Mouse (Mus musculus) adrenal gland, adult 2 months (tissue): ENCODE measurements around the gene Scn4a. TPM values are rescaled to one million over a fixed set of nuclear protein-coding genes. Genes with fewer than 3 reads are reported as not detected.

Source experiments
- DNase-seq: peaks from one replicate; pipeline ENCODE4 v3.0.0; 2021
- polyA plus RNA-seq: library from polyadenylated mRNA; depleted of rRNA; stranded (reverse); fragments of >200 nt; gene quantifications from 2 replicates; pipeline ENCODE4 v1.2.3, GENCODE M21; 2012
- total RNA-seq, 2 experiments: library from RNA; stranded (reverse); gene quantifications; 2 replicates each; pipeline ENCODE4 v1.2.3; 2021

Gene Scn4a
- total and polyA plus RNA-seq, 3 experiments, result 0.07 to 0.15 (median 0.09) TPM

DNA sequence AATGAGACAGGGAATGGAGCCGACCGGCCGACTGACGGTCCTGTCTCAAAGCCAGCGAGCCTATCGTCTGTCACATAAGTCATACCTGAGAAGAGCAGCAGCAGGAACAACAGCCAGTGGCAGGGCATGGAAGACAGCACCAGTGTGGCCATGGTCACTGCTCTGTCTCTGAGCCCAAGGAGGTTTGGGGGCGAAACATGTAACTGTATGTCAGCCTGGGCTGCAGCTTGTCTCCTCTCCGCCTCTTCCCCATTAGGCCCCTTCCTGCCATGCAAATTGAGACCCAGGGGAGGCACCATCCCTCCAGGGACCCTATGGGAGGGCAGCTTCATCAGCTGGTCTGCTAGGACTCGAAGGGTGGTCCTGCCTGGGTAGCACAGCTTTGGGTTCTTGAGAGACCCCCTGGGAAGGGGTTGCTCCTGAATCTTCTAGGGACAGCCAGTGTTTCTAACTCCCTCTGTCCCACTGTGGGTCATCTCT is 38.7 kb downstream of the Scn4a start, which contains the start of gene Cd79b:
Gene Cd79b, minus strand, starts transcription at position 430 of the 480 bp plus-strand sequence.
- DNase-seq, result no peak

DNA sequence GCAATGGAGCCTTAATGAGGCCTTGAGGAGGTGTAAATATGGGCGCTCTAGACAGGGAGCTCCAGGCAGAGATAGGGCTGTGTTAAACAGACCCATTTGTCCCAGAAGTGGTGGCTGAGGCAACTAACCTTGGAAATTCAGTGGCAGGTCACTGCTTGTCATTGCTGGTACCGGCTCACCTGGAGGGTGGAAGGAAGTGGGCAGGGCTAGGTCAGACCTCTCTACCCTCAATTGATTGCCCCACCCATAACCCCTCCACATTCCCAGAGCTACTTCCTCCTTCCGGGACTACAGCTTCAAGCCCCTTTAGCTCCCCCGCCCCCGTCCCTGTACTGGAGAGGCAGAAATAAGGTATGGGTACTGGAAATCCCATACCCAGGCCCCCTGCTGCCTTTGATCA is 39.6 kb downstream of the Scn4a start:
- no peak for DNase-seq

DNA sequence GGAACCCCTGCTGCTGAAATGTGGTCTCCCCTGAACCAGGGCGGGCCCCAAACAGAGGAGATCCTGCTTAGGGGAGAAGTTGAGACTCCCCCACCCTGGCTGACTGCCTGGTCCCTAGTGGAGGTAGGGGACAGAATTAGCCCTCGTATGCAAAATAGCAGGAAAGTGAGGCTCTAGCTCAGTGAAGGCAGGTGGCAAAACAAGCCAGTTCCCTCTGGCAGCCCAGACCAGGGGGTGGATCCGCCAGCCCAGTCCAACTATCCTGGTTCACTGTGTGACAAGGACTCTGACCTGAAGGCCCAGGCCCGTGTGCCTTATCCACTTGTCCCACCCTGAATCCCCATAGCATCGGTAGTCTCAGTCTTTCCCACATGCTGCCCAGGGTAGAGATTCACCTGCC is 43.0 kb downstream of the Scn4a start:
- DNase-seq, result no peak

DNA sequence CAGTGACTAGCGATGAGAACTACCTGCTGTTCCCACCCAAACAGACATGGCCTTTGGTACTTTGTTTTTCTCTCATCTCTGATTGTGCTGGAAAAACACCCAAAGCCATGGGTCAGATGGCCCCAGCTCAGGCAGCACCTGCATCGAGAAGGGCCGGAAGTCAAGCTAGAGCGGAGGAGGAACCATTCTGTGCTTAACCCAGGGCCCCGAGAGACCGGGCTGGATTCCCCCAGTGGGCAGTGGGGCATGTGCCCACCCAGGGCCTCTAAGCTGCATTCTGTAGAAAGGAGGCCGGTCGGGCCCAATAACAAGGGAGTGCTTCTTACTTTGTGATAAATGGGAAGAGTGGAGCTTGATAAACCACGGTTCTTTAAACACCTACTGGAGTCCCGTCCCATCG is 44.9 kb downstream of the Scn4a start:
- DNase-seq, result no peak

DNA sequence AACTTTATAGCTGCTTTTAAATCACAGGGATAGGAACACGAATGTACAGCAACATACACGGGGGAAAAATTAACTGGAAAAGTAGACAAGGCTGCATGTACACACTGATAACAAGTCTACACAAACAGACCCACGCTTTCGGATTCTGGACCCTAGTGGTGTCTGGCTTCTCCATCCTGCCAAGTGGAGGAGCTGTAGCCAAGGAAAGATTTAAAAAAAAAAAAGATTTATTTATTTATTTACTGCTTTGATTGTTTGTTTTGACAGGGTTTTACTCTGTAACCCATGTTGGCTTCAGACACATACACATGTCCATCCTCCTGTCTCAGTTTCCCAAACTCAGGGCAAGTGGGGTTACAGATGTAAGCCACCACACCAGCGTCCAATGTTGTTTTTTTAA is 45.7 kb downstream of the Scn4a start:
- DNase-seq, result no peak

DNA sequence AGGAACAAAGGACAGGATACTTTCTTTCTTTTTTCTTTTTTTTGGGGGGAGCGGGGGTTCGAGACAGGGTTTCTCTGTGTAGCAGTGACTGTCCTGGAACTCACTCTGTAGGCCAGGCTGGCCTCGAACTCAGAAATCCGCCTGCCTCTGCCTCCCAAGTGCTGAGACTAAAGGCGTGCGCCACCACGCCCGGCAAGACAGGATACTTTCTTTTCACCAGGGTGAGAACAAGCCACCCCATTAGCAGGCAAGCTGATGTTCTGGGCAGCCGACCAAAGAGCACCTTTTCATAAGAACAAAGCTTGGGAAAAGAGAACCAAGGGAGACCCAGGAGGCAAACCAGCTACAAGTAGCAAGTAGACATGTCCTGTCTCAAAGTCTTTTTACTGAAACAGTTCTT is 46.3 kb downstream of the Scn4a start:
- DNase-seq, result no peak

DNA sequence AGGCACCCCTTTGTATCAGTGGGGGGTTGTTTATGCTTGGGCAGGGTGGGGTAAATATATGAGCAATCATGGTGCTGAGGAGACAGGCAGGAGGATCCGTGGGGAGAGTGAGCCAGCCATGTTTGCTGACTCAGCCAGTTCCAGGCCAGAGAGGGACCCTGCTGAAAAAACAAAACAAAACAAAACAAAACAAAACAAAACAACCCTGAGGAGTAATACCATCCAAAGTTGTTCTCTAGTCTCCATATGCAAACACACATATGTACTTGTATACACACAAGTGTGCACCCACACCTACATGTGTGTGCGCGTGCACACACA is 47.1 kb downstream of the Scn4a start:
- no peak for DNase-seq

DNA sequence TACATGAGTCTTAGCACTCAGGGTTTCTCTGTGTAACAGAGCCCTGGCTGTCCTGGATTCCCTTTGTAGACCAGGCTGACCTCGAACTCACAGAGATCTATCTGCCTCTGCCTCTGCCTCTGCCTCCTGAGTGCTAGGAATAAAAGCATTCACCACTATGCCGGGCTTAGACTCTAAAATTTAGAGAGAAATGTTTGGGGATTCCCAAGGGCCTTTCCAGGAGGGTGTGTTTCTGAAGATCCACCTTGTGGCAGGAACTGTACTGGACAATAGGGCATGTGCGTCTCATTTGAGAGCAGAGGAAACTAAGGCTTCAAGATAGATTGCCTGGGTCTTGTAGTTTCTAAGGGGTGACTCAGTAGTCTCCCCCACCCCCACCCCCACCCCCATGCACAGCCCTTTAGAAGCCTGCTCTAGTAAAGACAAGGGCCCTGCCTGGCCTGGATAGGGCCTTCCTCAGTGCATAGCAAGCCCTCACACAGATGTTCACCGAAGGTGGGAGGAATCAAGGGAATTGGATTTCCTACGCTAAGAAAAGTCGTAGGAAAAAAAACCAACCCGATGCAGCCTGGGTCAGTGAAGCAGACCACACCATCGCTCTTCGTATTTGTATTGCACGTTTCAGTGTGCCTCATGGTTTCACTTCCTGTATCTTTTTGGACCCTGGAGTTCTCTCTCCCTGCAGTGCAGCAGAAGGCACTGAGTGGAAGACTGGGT is 47.6 kb downstream of the Scn4a start:
- DNase-seq, result no peak

DNA sequence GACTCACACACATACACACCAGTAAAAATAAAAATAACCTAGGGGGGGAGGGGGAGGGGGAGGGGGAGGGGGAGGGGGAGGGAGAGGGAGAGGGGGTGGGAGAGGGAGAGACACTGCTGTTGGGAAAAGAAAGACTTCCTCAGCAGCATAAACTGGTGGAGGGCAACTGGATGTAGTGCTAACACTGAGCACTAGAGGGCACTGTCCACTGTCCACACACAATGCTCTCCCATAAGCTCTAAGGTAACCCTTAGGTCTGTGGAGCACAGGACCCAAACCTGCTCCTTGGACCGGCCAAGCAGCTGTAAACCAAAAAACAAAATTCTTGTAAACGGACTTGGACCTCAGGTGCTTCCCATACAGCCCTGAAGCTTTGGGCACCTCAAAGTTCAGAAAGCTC is 50.5 kb downstream of the Scn4a start:
- DNase-seq, result peak; percentile 46

DNA sequence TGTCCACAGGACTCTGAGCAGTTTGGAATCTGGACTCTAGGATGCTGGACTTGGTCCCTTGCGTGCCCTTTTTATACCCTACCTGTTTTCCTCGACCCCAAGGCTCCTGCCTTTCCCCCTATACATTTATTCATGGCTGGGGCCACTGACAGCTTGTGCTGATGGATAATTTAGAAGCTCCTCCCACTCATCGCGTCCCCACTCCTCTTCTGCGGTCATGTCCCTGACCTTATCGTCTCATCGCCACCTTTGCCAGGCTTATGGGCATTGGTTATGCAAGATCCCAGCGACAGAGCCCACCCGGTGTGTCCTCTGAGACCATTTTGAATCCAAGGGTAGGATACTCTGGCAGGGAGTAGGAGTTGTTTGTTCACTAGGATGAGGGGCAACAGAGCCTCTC is 51.3 kb downstream of the Scn4a start, which contains the start of gene Gh:
Gene Gh, minus strand, starts transcription at position 101 of the 400 bp plus-strand sequence.
- no peak for DNase-seq

DNA sequence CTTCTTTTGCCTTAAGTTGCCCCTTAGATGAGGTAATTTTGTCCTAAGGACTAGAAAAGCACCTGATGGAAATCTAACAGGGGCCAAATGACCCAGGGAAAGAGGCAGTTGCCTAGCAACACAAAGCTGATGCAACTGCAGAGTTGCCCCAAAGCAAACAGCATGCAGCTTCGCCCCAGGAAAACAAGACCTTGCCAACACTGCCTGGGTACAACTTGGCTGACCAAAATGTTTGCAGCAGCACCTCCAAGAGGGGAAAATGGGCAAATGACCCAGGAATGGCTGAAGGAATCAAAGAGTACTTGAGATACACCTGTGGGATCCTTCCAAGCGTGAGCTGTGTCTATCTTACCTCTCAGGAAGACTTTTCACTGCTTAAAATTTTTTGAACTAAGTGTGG is 61.2 kb downstream of the Scn4a start:
- DNase-seq, result no peak

DNA sequence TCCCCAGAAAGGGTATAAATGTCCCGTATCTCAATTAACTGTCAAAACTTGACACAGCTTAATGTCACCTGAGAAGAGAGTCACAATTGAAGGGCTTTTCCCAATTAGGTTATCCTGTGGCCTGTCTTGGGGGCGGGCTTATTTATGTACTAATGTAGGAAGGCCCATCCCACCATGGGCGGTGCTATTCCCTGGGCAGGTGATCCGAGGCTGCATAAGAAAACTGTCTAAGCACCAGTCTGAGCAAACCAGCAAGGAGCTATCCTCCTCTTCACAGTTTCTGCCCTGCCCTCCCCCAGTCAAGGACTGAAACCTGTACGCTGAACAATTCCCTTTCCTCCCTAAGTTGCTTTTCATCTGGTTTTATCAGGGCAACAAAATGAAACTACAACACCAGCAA is 62.7 kb downstream of the Scn4a start:
- no peak for DNase-seq

DNA sequence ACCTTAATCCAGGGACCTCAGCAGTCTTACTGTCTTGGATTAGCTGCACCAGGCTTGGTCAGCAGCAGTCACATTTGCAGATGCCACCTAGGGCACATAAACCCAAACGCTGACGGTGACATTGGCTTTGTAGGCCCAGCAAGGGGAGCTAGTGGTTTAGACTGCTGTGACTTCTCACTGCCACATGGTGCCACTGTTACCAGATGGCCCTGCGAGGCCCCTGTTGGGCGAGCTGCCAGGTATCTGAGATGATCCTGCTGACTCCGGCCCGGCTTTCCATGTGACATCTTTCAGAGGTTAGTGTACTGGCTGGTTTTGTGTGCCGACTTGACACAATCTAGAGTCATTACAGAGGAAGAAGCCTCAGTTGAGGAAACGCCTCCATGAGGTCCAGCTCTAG is 63.7 kb downstream of the Scn4a start:
- DNase-seq, result peak; percentile 88

DNA sequence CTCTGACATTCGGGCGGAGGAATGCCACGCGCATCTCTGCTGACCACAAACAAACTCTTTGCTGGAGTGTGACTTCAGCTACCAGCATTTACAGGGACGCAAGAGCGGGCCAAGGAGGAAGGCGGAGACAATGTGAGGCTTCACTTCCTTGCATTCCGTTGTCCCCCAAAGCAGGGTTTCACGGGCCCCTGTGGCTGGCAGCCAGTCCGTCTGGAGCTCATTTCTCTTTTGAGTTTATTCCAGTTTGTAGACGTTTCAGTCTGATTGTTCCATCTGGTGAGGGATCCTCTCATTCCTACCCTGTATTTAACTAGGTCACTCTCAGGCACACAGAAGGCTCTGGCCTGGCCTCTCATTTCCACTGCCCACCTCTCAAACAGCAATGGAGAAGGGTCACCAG is 66.1 kb downstream of the Scn4a start:
- DNase-seq, result no peak

DNA sequence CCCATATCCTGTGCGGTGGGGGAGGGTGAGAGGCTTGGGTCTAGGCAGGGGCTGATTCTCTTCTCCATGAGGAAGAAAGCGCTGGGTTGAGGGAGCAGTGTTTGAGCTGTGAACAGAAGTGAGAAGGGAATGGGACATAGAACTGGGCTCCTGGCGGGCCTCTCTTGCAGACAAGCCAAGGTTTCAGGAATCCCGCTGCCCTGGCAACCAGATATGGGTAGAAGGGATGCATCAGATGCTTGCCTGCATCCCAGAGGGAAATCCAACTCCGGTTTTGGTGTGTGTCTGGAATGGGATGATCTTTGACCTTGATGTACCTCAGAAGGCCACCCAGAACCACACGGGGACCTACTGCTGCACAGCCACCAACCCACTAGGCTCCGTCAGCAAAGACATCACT is 66.9 kb downstream of the Scn4a start:
- no peak for DNase-seq

DNA sequence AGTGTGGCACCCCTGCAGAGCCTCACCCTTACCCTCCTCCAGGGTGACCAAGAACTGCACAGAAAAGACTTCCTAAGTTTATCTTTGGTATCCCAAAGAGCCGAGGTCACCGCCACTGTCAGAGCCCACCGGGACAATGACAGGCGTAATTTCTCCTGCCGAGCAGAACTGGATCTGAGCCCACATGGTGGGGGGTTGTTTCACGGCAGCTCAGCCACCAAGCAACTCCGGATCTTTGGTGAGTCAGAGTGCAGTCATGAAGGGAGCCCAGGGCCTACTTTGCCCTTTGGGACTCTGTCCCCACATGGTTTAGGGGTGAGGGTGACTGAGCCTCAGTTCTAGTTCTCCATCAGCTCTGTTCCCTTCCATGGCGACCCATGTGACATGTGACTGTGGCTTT is 69.0 kb downstream of the Scn4a start:
- peak; percentile 67 for DNase-seq

DNA sequence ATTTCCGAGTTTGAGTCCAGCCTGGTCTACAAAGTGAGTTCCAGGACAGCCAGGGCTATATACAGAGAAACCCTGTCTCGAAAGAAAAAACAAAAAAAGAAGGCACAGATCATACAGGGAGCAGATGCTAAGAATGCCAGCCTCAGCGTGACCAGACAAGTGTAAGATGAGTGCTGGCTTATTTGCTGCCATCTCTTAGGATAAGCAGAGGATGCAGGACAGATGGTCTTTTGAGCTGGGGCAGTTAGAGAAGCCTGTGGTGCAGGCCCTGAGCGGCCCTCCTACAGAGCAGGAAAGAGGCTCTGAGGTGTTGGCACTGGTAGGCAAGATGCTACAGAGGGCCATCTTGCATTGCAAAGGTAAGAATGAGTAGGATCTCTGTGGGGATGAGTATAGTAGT is 69.7 kb downstream of the Scn4a start:
- DNase-seq, result no peak

DNA sequence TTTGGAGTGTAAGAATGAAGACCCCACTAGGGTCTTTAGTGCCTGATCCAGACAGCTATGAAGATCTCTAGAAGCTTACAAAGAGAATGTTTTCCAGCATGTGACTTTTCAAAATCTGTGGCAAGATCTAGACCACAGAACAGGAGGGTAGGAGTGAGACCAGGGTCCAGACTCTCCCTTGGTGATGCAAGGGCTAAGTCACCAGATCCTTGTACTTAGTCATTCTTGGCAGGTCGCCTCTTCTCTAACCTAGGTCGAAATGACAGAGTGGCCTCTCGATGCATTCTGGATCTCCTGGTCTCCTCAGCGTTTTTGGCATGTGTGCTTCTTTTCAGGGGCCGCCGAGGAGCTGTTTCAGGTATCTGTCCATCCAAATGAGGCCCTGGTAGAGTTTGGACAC is 70.6 kb downstream of the Scn4a start:
- peak; percentile 61 for DNase-seq

DNA sequence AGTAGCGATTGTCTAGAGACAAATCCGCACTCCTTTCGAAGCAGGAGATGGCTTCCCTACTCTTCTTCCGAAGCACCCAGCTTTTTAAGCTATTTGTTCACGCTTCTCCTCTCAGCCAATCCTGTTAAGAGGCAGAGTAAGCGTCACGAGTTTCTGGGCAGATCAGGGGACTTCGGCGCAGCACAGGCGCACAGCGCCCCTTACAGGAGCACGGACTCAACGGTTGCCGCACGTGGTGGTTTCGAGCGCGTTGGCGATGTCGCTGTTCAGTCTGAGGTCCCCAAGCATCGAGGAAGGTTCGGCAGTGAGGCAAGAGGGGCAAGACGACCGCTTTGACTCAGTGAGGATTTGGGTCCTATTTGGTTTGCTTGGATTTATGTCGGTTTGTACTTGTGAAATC is 76.6 kb downstream of the Scn4a start, which contains the start of gene Tcam1:
Gene Tcam1, plus strand, starts transcription at position 219 of the 400 bp plus-strand sequence.
- DNase-seq, result peak; percentile 92

DNA sequence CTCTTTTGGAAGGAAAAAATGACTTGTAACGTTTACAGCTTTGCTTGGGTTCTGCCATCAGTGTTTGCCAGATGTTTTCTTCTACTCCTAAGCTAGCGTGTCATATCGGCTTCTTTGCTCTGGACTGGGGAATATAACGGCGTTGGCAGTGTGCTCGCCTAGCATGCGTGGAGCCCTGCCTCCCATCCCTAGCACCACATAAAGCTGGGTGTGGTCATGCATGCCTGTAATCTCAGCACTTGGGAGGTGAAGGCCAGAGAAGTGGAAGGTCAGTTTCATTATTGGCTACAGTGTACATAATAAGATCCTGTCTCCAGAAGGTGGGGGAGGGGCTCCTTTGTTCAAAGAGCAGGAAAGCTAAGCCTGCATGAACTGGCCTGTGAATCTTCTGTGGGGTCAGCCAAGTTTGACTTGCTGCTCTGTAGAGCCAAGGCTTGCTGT is 78.1 kb downstream of the Scn4a start:
- no peak for DNase-seq

DNA sequence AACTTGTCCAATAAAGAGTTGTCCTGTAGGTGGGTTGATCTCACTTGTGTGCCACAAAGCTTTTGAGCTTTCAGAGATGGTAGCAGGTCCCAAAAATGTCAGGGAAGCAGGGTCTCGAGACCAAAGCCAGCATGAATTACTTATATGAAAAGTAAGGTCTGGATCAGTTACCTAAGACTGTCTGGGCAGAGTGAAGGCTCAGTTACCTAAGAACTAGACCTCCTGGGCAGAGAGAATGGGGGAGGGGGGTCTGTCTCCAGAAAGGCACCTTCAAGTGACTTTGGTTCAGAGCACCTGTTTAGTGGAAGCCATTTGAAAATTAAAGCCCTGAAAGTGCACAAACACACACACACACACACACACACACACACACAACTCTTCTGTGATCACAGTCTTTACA is 78.7 kb downstream of the Scn4a start:
- DNase-seq, result no peak

DNA sequence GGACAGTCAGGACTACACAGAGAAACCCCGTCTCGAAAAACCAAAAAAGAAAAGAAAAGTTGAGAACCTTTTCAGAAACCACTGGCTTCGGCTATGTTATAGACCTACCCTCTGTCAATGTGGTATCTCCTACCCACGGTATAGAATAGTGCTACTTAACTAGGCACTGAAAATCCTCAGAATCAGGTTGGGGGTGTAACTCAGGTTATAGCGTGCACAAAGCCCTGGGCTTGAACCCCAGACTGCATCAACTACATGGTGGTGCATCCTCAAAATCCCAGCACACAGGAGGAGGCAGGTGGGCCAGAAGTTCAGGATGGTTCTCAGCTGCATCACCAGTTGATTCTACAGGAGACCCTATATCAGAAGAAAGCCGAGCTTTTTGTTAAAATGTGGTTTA is 79.3 kb downstream of the Scn4a start:
- DNase-seq, result no peak

DNA sequence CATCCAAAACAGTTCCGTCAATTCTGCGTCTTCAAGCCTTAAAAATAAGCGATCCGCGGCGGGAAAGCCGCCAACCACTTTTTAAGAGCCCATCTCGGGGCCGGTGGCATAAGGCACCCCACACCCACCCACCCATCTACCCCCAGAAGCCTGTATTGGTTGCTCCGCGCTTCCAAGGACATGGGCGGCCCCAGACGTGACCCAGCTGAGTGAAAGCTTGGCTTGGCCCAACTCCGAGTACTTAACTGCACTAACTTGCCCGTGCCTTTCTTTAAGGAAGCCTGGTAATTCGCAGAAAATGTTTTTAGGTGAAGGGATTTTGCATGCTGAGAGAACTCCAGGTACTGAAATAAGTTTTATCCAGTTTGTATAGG is 79.8 kb downstream of the Scn4a start:
- no peak for DNase-seq

DNA sequence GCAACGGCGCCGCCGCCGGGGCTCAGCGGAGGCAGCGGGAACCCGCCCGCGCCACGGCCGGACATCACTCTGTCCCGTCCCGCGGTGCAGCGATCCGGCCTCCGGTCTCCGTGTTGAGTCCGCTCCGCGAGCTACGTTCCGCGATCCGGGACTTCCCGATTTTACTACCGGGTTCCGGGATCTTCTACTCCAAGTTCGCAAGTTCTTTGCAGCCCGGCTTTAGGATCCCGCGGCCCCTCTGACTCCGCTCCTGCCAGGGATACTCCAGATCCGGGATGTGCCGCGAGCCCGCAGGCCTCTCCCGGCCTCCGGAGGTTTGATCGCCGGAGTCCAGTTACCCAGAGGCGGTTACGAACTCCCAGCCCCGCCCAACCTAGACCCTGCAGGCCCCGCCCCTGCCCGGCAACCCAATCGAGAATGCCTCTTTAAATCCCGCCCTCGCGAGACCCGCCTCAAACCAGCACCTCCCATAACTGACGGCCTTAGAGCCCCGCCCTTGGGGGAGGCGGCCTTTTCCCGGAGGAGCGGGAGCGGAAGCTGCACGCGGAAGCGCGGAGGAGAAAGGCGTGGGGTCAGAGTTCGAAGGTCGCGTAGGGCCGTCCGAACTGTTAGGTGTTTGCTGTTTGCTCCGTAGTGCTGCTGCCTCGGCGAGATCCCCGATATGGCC is 80.3 kb downstream of the Scn4a start, which contains the start of gene Smarcd2:
Gene Smarcd2, minus strand, starts transcription at position 329 of the 667 bp plus-strand sequence.
- DNase-seq, result peak; percentile 100
